Mouse (Mus musculus) hindlimb bud, embryonic 11.5 days (tissue): Measurements from ENCODE around the gene Bmpr1a.
"Not testable (repeated sequence)": the region's sequence is repeated elsewhere in the genome, so short reads cannot be mapped to it uniquely, and the experiment has no call there.

Experiments
- DNase-seq: peaks from one replicate; pipeline ENCODE4 v3.0.0-alpha.2; 2012; ENCODE audit warnings: low read depth, low spot score; ENCODE audit errors: extremely low spot score

Gene Bmpr1a

GRCm38 (mm10) chr14:34453648-34454047, 49.5 kb downstream of the Bmpr1a start:
- no peak for DNase-seq

DNA sequence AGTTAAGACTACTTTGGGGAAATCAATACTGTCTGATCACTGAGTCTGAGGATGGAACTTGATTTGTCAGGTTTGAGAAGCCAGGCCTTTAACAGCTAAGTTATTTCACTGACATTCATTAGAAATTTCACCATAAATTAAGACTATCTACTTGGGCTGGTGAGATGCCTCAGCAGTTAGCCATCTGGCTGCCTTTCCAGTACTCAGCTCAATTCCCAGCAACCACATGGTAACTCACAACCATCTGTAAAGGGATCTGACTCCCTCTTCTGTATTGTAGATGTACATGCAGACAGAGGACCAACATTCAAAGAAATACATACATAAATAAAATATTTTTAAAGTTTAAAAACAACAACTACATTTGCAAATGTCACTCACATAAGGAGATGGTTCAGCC, 51.3 kb downstream of the Bmpr1a start:
- no peak for DNase-seq

- no peak for DNase-seq
These were observed 52.7 kb downstream of the Bmpr1a start for GRCm38 (mm10) chr14:34450451-34450850.

GRCm38 (mm10) chr14:34449807-34450206, 53.3 kb downstream of the Bmpr1a start:
- no peak for DNase-seq

- no peak for DNase-seq
These were observed 54.7 kb downstream of the Bmpr1a start for GRCm38 (mm10) chr14:34448398-34448797.

- DNase-seq = no peak
These were observed 55.5 kb downstream of the Bmpr1a start for GRCm38 (mm10) chr14:34447659-34448058.

GRCm38 (mm10) chr14:34446624-34447023, 56.5 kb downstream of the Bmpr1a start:
- no peak for DNase-seq

DNA sequence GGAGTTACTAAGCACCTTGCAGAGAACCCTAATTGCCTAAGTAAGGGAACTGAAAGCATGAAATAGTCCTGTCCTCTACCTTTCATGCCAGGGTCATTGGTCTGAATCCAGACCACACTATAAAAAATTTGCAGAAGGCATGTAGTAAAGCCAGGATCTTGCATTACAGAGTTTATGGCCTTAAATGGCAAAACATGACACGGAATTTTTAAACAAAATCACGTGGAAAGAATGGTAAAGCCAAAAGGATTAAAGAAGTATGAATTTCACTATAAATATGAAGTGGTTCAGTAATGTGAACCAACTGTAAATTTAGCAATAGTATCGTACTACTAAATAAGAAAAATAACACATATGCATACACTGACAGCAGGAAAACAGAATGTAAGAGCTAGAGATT, 57.8 kb downstream of the Bmpr1a start:
- no peak for DNase-seq

- DNase-seq = no peak
These were observed 58.2 kb downstream of the Bmpr1a start for GRCm38 (mm10) chr14:34444924-34445323.

DNA sequence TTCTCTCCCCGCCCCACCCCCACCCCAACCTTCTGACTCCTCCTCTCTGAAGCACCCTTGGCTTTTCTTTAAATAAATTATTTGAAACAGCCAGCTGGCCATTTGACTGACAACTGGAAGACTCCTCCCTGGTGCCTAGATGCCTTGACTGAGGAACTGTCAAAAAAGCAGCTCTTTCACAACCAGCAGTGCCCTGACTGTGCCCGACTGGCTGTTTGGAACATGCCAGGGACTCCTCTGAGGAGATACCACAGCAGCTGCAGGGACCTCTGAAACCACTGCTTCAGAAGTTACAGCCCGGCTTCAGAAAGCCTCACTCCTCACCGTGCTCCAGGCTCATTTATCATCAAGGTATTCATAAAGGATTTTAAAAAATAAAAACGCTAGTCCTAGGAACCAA, 58.8 kb downstream of the Bmpr1a start:
- no peak for DNase-seq

- DNase-seq = no peak
These were observed 60.6 kb downstream of the Bmpr1a start for GRCm38 (mm10) chr14:34442531-34442930.

GRCm38 (mm10) chr14:34440526-34441066, 62.5 kb downstream of the Bmpr1a start:
- DNase-seq = no peak

DNA sequence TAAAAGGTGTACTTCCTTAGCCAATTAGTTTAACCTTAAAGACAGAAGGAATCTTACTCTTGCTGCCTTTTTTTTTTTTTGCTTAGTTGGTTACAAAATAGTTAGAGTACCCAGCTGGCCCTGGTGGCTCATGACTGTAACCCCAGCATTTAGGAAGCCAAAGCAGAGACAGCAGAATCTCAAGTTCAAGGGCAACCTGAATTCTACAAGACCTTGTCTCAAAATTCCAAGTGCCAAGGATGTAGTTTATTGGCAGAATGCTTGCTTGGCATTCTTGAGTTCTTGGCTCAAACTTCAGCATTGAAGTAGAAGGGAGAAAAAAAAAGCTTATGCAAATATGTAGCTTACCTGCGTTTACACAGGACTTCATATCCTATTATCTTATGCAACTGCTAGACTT, 74.1 kb downstream of the Bmpr1a start:
- DNase-seq = no peak

- DNase-seq = no peak
These were observed 74.9 kb downstream of the Bmpr1a start for GRCm38 (mm10) chr14:34428274-34428673.

GRCm38 (mm10) chr14:34421078-34421477, 82.1 kb downstream of the Bmpr1a start:
- DNase-seq = no peak

DNA sequence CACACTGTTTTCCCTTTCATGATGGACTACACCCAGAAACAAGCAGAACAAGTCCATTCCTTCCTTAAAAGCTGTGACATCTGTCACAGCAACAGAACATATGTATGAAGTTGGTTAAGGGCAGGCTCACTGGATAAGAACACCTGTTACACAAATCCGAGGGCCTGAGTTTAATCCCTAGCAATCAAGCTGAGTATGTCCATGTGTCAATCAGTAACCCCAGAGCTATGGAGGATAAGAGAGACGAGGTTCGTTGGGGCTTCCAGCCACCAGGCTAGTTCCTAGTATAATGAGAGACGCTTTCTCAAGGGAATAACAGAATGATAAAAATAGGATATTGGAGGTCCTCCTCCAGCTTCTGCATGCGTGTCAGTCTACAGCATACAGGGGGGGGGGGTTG, 85.6 kb downstream of the Bmpr1a start:
- no peak for DNase-seq

DNA sequence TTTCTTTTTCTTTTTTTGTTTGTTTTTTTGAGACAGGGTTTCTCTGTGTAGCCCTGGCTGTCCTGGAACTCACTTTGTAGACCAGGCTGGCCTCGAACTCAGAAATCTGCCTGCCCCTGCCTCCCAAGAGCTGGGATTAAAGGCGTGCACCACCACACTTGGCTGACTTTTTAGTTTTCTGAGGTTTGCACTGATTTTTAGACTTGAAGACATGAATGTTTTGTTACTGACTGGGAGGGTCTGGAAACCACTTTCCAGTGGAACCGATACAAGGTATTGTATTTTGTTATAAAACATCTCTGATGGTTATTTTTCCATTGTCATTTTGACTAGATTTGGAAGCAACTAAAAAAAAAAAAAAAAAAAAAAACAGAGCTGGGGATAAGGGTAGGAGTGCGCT, 86.2 kb downstream of the Bmpr1a start:
- not testable (repeated sequence) for DNase-seq

DNA sequence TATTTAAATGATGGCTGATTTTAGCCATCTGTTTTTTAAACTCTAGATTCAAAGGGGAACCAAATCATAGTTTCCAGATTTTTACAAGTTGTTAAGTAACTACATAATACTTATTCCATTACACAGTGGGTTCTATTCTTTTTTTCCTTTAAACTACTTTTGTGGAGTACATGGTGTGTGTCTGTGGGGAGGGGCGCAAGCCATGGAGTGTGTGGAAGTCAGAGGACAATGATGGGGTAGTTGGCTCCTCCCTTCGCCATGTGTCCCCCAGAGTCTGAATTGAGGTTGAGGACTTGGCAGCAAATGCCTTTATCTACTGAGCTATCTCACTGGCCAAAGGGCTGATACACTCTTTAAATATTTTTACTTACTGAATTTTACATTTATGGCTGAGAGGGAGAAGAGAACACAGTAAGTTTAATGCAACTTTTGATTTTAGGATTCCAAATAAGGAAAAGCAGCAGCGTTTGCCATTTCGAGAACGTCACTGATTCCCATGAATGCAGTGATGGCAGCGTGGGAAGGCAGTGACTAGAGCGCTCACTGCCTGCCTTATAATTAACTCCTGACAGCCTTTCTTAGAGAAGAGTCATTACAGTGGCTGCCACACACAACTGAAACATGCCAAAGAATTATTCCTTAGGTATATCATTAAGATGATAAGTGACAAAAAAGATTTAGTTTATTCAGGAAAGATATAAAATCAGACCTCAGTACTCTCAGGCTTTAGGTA, 90.8 kb downstream of the Bmpr1a start:
- DNase-seq = no peak

DNA sequence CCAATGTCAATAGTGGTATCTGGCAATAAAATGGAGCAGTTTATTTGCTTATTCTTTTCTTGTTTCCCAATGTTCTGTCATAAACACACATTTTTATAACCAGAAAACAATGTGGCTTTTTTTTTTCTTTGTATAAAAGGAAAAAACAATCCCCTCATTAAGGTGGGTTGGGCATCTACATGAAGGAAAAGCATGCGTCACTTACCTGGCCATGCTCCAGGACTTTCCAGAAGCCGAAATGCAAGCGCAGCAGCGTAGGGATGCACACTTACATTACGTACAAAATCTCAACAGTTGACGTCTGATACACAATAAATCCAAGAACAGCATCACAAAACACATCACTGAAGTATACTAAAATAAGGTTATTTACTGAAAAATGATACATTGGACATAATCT, 92.4 kb downstream of the Bmpr1a start:
- no peak for DNase-seq

DNA sequence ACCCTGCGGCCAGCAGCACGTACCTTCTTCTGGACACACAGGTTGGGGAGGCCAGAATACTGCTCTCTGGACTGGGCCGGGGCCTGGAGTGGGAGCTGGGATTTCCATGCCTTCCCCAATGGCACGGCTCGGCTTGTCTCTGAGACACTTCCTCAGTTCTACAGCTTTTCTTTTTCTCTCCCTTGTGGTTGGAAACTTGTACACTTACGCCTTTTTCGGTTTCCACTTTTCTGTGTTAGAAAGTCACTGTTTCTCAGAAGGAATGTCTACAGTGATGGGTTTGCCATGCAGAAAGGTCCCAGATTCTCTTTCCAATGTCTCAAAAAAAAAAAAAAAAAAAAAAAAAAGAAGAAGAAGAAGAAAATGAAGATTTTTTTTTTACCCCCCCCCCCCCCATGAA, 99.7 kb downstream of the Bmpr1a start:
- no peak for DNase-seq

DNA sequence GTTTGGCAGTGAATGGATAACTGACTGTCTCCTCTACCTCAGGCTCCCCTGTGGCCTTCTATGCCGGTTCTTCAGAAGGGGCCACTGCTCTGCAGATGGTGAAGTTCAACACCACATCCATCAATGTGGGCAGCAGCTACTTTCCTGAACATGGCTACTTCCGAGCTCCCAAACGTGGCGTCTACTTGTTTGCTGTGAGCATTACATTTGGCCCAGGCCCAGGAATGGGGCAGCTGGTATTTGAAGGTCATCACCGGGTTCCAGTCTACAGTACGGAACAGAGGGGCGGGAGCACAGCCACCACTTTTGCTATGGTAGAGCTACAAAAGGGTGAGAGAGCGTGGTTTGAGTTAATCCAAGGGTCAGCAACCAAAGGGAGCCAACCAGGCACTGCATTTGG, 100.3 kb downstream of the Bmpr1a start:
- no peak for DNase-seq

- peak; percentile 61 for DNase-seq
These were observed 102.0 kb downstream of the Bmpr1a start for GRCm38 (mm10) chr14:34401135-34401534.

GRCm38 (mm10) chr14:34400021-34400420, 103.1 kb downstream of the Bmpr1a start:
- no peak for DNase-seq
